Mouse (Mus musculus) thymus, postnatal 36 days (tissue): ENCODE results near the gene Cmtm5.
"Not testable (repeated sequence)": the region's sequence is repeated elsewhere in the genome, so short reads cannot be mapped to it uniquely, and the experiment has no call there.

Experiments
- DNase-seq, 2 experiments: peaks; one replicate each; pipeline ENCODE4 v3.0.0; 2022; ENCODE audit warnings: mixed read lengths in 2 of 2

Gene Cmtm5

GRCm38 (mm10) chr14:54936831-54937160 is 735 bp downstream of the Cmtm5 start:
- no peak for DNase-seq

DNA sequence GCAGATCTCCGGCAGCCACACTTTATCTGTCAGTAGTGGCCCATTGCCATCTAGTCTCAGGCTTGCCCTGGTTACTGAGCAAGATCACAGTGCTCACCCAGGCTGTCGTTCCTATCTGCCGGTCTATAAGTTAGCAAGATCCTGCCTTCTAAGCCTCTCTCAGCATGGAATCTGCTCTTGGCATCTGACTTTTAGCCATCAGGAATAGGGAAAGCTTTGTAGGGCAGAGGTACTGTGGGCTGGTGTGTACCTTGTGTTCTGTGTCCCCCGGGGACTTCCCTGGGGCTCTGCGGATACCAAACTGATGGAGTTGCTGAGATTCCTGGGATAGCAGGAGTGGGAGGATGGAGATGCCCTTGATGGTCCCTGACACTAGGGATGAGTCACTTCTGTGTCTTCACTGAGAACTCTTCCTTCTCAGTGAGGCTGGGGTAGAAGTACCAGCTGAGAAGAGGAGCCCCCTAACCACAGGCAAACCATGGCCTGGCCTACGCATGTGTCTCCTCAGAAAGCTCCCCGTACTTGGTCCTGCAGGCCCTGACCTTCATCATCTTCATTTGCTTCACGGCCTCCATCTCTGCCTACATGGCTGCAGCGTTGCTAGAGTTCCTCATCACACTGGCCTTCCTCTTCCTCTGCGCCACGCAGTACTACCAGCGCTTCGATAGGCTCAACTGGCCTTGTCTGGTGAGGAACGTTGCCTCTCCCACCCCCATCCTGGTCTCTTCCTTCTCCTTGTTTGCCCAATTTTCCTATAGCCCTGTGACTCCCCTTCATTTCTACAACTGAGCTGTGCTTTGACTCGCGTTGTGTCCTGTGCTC is 1.5 kb downstream of the Cmtm5 start:
- no peak for DNase-seq

DNA sequence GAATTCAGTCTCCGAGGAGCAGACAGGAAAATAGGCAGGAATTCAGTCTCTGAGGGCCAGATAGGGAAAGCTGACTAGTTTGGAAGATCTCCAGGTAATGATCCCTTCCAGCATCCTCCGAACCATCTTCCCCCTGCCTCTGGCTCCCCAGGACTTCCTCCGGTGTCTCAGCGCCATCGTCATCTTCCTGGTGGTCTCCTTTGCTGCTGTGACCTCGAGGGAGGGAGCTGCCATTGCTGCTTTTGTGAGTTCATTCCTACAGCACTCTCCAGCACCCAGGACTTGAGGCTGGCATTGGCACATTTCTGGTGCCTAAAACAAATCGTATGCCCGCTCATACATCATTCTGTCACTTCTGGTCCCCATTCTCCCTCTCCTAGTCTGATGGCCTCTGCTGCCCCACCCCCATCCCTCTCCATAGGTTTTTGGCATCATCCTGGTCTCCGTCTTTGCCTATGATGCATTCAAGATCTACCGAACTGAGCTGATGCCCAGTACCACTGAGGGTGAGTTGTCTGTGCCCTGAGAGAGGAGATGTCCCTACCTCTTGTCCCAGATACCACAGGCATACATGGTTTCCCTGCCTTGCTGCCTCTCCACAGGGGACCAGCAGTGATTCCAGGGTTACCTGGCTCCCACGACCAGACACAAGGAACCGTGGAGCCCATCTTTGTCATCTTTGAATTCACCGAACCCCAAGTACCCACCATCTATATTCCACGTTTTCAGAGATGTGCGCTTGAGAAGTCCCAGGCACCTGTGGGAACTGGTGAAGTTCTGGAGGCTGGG is 2.6 kb downstream of the Cmtm5 start:
- no peak for DNase-seq

DNA sequence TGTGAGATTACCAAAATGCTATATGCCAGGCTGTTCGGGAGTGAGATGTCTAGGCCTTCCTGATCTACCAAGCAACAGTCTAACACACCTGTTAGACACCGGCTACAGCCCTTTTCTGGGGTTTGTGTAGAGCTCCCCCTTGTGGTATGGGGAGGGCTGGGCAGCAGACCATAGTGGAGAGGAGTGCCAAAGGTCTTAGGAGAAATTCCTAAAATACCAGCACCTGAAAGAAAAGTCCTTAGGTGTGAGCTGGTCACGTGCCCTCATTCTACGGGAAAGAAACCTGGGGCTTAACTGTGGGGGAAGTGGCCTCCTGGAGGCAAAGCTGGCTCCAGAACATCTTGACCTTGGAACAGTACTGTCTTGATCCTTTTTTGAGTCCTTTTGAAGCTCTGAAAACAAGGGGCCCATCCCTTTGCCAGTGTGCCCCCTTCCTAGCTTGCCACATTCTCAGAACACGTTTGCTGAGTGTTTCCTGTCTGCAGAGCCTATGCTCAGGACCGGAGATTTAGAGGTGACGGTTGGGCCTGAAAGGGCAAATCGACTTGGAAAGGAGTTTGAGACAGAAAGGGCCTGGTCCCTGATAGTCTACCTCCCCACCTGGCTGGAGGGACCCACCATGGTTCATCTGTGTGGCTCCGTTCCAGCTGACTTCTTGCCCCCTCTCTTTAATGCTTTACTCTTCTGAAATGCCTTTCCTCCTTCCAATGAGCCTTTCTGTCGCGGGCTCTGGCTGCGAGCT is 3.5 kb downstream of the Cmtm5 start:
- peak; percentile 59 to 63 for DNase-seq

DNA sequence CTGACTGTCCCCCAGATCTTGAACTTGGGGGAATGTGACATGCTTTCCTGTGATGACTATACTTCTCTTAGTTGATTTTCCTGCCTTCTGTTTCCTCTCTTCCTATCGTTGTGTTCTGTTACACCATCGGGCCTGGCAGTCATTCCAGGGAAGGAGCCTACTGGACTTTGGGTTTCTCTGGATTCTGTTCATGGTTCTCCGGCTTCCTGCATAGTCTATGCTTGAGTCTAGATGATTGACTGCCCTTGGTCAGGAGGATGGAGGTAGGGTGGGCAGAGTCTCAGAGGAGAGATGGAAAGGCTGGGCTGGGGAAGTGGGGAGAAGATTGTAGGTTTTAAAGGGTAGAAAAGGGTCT is 4.1 kb downstream of the Cmtm5 start:
- DNase-seq = no peak

- no peak for DNase-seq
Observed at GRCm38 (mm10) chr14:54941024-54941978, 5.2 kb downstream of the Cmtm5 start.

- DNase-seq = no peak
Observed at GRCm38 (mm10) chr14:54942479-54942878, 6.4 kb downstream of the Cmtm5 start.

- DNase-seq = no peak
Observed at GRCm38 (mm10) chr14:54943971-54944370, 7.9 kb downstream of the Cmtm5 start.

- no peak for DNase-seq
Observed at GRCm38 (mm10) chr14:54944939-54945338, 8.9 kb downstream of the Cmtm5 start.

DNA sequence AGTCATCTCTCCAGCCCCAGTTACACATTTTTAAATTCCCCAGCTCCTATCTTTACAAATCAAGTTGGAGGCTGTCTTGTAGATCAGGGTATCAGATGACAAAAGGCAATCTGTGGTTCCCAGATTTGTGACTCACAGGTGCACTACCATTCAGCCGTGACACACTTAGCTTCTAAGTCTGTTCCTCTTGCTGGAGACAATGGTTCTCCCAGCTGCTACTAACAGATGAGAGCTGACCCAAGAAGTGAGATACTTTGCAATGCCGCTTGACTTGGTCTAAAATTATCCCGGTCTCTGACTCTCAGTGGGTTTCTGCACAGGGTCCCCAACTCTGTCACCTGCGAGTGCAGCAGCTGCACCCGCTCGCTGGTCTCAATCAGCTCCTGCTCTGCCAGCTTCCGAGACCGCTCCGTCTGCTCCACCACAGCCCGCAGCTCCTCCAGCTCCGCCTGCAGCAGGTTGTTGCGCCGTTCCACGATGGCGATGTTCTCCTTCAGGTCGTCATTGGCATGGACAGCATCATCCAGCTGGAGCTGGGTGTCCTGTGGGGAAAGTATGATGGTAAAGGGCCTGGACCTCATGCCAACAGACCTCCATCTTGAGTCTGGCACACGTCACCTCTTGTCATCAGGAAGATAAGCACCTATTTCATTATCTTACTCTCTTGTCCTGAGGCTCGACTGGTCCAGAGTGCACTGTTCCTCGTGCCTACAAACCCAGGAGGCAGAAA is 10.1 kb downstream of the Cmtm5 start:
- no peak for DNase-seq

DNA sequence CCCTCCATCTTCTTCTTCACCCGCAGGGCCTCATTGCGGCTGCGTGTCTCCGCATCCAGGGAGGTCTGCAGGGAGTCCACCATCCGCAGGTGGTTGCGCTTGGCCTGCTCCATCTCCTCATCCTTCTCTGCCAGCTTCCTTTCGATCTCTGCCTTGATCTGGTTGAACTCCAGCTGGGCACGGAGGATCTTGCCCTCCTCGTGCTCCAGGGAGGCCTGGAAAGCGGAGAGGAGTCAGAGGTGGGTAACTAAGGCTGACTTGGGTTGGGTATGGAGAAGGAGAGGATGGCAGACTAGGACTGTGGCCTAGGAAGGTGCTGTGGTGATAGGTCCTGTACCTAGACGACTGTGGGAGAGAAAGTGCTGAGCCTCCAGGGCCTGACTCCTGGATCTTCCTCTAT is 10.9 kb downstream of the Cmtm5 start:
- DNase-seq = not testable (repeated sequence)

DNA sequence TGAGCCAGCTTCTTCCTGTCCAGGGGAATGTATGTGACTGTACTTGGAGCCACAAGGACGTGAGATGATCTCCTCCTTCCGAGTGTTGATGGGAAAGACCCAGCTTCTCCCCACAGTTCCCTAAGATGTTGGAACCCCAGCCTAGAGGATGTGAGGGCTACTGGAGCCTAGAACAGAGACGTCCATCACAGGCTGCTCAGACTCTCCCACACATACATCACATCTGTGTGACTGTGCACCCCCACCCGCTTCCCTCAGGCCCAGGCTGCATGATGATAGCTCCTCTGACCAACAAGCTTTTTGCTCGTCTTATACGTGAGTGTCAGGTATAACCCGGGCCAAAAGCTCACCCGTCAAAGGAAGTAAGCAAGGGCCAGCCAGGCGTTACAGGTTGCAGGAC is 12.7 kb downstream of the Cmtm5 start:
- no peak for DNase-seq

- no peak for DNase-seq
Observed at GRCm38 (mm10) chr14:54950493-54950892, 14.4 kb downstream of the Cmtm5 start.

DNA sequence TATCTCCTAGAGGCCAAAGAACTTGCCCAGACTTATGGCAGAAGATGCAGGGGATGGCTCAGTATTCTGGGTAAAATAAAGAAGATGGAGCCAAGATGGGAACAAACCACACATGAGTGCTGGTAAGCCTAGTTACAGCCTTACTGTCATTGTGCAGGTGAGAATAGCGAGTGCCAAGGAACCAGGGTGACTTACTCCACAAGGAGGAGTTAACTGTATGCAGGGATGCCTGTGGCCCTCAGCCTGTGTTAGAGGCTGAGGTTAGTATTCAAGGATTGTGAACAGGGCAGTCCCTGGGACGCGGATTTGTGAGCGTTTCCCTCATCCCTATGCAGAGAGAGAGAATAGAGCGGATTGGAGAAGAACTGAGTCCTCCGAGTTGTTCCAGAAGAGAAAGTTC is 15.5 kb downstream of the Cmtm5 start:
- no peak for DNase-seq

DNA sequence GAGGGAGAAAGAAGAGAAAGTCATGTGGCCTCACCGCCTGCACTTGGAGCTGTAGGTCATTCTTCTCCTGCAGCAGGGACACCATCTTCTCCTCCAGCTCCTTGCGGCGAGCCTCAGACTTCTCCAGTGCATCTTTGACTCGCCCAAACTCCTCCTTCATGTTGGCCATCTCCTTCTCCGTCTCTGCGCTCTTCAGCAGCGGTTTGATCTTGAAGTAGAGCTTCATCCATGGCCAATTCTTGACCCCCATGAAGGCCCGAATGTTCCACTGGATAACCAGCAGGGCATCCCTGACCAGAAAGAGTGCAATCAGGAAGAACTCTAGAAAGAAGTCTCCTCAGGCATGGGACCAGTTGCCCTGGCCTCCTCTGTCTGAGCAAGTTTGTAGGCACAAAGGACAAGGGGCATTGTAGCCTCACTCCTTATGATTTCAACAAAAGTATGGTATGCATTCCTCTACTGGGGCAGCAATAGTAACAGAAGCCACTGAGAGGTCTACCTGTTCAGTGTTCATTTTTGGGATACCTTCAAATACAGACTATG is 17.7 kb downstream of the Cmtm5 start:
- DNase-seq = no peak

DNA sequence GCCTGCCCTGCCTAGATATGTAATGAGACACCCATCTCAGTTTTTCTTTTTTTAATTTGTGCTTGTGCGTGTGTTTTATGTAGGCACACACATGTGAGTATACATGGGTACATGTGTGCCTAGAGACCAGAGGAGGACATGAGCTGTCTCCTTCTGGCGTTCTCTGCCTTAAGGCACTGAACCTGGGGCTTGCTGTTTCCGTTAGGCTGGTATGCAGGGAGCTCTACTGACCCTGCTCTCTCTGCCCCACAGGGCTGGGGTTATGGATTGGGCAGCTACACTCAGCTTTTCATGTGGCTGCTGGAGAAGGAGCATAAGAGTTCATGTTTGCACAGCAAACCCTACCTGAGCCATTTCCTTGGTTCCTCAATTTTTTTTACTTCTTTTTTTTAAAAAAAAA is 18.4 kb downstream of the Cmtm5 start:
- no peak for DNase-seq

- DNase-seq = no peak
Observed at GRCm38 (mm10) chr14:54955481-54955880, 19.4 kb downstream of the Cmtm5 start.

GRCm38 (mm10) chr14:54956533-54956932 is 20.5 kb downstream of the Cmtm5 start:
- DNase-seq = no peak

GRCm38 (mm10) chr14:54958503-54958902 is 22.4 kb downstream of the Cmtm5 start:
- no peak for DNase-seq

DNA sequence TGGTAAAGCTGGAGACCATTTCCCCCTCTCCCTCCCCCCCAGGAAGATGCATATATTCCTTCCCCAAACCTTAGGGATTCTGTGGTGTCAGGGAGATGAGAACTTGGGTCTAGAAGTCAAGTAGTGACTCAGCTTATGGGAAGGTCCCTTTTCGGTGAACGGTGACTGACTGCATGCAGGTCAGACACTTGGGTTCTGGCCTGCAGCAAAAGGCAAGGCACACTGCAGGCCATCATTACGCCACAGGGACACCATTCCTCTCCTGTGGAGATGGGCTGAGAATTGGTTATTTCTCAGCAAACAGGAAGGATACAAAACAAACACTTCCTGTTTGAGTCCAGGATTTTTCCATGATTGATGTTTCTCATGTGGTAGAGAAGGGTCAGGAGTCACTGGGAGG is 23.1 kb downstream of the Cmtm5 start:
- no peak for DNase-seq

DNA sequence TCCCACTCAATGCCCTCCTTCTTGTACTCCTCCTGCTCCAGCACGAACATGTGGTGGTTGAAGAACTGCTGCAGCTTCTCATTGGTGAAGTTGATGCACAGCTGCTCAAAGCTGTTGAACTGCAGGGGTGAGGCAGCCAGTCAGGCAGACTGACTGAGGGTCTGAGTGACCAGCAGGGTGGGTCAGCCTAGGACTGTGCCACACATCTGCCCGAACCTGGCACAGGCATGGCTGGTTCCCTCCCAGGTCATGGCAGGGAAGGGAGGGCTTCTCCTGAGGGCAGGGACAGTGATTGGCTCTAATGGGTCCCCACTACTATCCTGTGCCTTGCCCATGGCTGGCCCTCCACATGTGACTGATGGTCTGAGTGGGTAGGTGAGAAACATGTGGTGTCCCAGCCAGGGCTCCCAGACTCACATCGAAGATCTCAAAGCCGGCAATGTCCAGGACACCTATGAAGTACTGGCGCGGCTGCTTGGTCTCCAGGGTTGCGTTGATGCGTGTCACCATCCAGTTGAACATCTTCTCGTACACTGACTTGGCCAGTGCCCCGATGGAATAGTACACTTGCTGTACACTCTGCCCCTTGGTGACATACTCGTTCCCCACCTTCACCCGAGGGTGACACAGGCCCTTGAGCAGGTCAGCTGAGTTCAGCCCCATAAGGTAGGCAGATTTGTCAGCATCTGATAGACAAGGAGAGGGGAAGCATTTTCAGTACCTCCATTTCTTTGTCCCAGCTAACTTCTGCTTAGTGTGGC is 24.0 kb downstream of the Cmtm5 start:
- DNase-seq = not testable (repeated sequence)
